Mouse (Mus musculus) ZHBTc4 (cell line): Measurements from ENCODE around the gene Ppp2r5b.
A peak's percentile ranks its signal among the peaks of the same experiment; 100 is the strongest.

Experiments
- DNase-seq: peaks from one replicate; pipeline ENCODE4 v3.0.0-alpha.2; 2011; ENCODE audit warnings: low read depth, low spot score

Ppp2r5b gene

GRCm38 (mm10) chr19:6234337-6235083 is 1.2 kb downstream of the Ppp2r5b start:
- no peak for DNase-seq

GRCm38 (mm10) chr19:6233647-6234046 is 2.0 kb downstream of the Ppp2r5b start:
- no peak for DNase-seq

- DNase-seq: no peak
These were observed 4.6 kb downstream of the Ppp2r5b start for GRCm38 (mm10) chr19:6231036-6231435.

- DNase-seq: no peak
These were observed 5.3 kb downstream of the Ppp2r5b start for GRCm38 (mm10) chr19:6230411-6230810.

GRCm38 (mm10) chr19:6227864-6228263 is 7.8 kb downstream of the Ppp2r5b start:
- DNase-seq: no peak

- no peak for DNase-seq
These were observed 8.9 kb downstream of the Ppp2r5b start for GRCm38 (mm10) chr19:6226763-6227162.

- DNase-seq: peak; percentile 93
These were observed 9.5 kb downstream of the Ppp2r5b start, which contains the start of gene Gpha2 for GRCm38 (mm10) chr19:6226135-6226534. Gpha2 (plus strand) TSS chr19:6226380.

- no peak for DNase-seq
These were observed 17.1 kb downstream of the Ppp2r5b start for GRCm38 (mm10) chr19:6218606-6219005.

- DNase-seq: no peak
These were observed 19.5 kb downstream of the Ppp2r5b start for GRCm38 (mm10) chr19:6216046-6216705.

- DNase-seq: no peak
These were observed 29.0 kb downstream of the Ppp2r5b start for GRCm38 (mm10) chr19:6206716-6207115.

- no peak for DNase-seq
These were observed 31.4 kb downstream of the Ppp2r5b start for GRCm38 (mm10) chr19:6204265-6204664.

GRCm38 (mm10) chr19:6184131-6184530 is 51.5 kb downstream of the Ppp2r5b start, which contains the start of gene Majin:
Majin (plus strand) TSS chr19:6184388.
- DNase-seq: peak; percentile 88

GRCm38 (mm10) chr19:6182534-6182933 is 53.1 kb downstream of the Ppp2r5b start:
- DNase-seq: no peak

- peak; percentile 58 for DNase-seq
These were observed 54.0 kb downstream of the Ppp2r5b start for GRCm38 (mm10) chr19:6181629-6182028.

- no peak for DNase-seq
These were observed 56.9 kb downstream of the Ppp2r5b start for GRCm38 (mm10) chr19:6178775-6179174.
